Mouse (Mus musculus) gastrocnemius, postnatal 36 days (tissue): ENCODE results near the gene Mfsd12. TPM values are rescaled to one million over a fixed set of nuclear protein-coding genes. Genes with fewer than 3 reads are reported as not detected.

ENCODE experiments used
- DNase-seq, 2 experiments: peaks; one replicate each; pipeline ENCODE4 v3.0.0; 2022
- intact Hi-C: fragments of 180-260 bp; cut with DNase I; formaldehyde crosslinking; loops from one replicate; pipeline ENCODE4 v1.15.1; 2025
- long read RNA-seq, 2 experiments: library from polyadenylated mRNA; stranded (forward); transcript quantifications; one replicate each; pipeline ENCODE4 v2.0.0; 2021
- total RNA-seq, 2 experiments: library from RNA; stranded (reverse); gene quantifications; 2 replicates each; pipeline ENCODE4 v1.2.3; 2021

Mfsd12 gene
- 1 to 10 TPM; 2.2 to 2.6 TPM for total RNA-seq
- long read RNA-seq, experiment 1, partial matches to known transcripts = 0 of 2 reads
- long read RNA-seq, experiment 1, other reads (novel, unspliced or antisense) = 1 of 2 reads
- long read RNA-seq, experiment 2, partial matches to known transcripts = 0 of 1 reads
- long read RNA-seq, experiment 2, other reads (novel, unspliced or antisense) = 1 of 1 reads

- intact Hi-C loops = no loop called here
- DNase-seq = peak; percentile 85 to 90
These were observed at the start of gene Mfsd12 for GRCm38 (mm10) chr10:81356991-81357844. TSS of gene Mfsd12 (plus strand) at chr10:81357491.

GRCm38 (mm10) chr10:81309571-81309970 lies 47.7 kb upstream of the Mfsd12 start:
- no peak for DNase-seq
- intact Hi-C loops = no loop called here

- intact Hi-C loops = no loop called here
- DNase-seq = no peak
These were observed 43.7 kb upstream of the Mfsd12 start for GRCm38 (mm10) chr10:81313581-81313980.

- intact Hi-C loops = no loop called here
- no peak for DNase-seq
These were observed 43.1 kb upstream of the Mfsd12 start for GRCm38 (mm10) chr10:81314201-81314600.

GRCm38 (mm10) chr10:81315587-81315986 lies 41.7 kb upstream of the Mfsd12 start:
- intact Hi-C loops = no loop called here
- no peak for DNase-seq

- DNase-seq = no peak
- intact Hi-C loops = no loop called here
These were observed 40.8 kb upstream of the Mfsd12 start for GRCm38 (mm10) chr10:81316338-81317060.

GRCm38 (mm10) chr10:81317273-81317672 lies 40.0 kb upstream of the Mfsd12 start:
- intact Hi-C loops = no loop called here
- DNase-seq = no peak

- intact Hi-C loops = no loop called here
- DNase-seq = no peak
These were observed 38.5 kb upstream of the Mfsd12 start for GRCm38 (mm10) chr10:81318589-81319329.

GRCm38 (mm10) chr10:81319330-81319699 lies 38.0 kb upstream of the Mfsd12 start:
- intact Hi-C loops = no loop called here
- no peak for DNase-seq

GRCm38 (mm10) chr10:81319741-81320549 lies 37.3 kb upstream of the Mfsd12 start:
- intact Hi-C loops = loop anchor here (2.0 kb wide), 1 partner anchor 27 kb away; the partner anchor contains the start of gene Pip5k1c
- peak; percentile 90 to 94 for DNase-seq

- DNase-seq = peak; percentile 95 to 99
- intact Hi-C loops = loop anchor here (2.0 kb wide), 1 partner anchor 28 kb away; the partner anchor contains the start of gene Pip5k1c
These were observed 36.5 kb upstream of the Mfsd12 start, which contains the start of gene Cactin for GRCm38 (mm10) chr10:81320550-81321347. TSS of gene Cactin (plus strand) at chr10:81321103.

GRCm38 (mm10) chr10:81321436-81321835 lies 35.9 kb upstream of the Mfsd12 start:
- intact Hi-C loops = loop anchor here (2.0 kb wide), 1 partner anchor 29 kb away; the partner anchor contains the start of gene Pip5k1c

GRCm38 (mm10) chr10:81322444-81322843 lies 34.8 kb upstream of the Mfsd12 start:
- no peak for DNase-seq
- intact Hi-C loops = no loop called here

More at GRCm38 (mm10) chr10:81321436-81321835, 35.9 kb upstream of the Mfsd12 start:
- DNase-seq = no peak

GRCm38 (mm10) chr10:81323141-81323775 lies 34.0 kb upstream of the Mfsd12 start:
- DNase-seq = no peak
- intact Hi-C loops = no loop called here

GRCm38 (mm10) chr10:81323791-81324530 lies 33.3 kb upstream of the Mfsd12 start:
- intact Hi-C loops = no loop called here
- DNase-seq = no peak

- intact Hi-C loops = no loop called here
- no peak for DNase-seq
These were observed 32.1 kb upstream of the Mfsd12 start for GRCm38 (mm10) chr10:81325176-81325575.

GRCm38 (mm10) chr10:81325781-81326180 lies 31.5 kb upstream of the Mfsd12 start:
- intact Hi-C loops = no loop called here
- no peak for DNase-seq
